Mouse (Mus musculus) neutrophil, adult 83 days (primary cell): ENCODE results near the gene Mmp13. TPM values are rescaled to one million over a fixed set of nuclear protein-coding genes. Genes with fewer than 3 reads are reported as not detected.

ENCODE experiments used
- total RNA-seq, 2 experiments: library from RNA; stranded (reverse); gene quantifications; one replicate each; pipeline ENCODE4 v1.2.4; 2023

Mmp13 gene
- under 1 TPM in 1 of 2 experiments, not detected in 1; 0.28 TPM for total RNA-seq

GRCm38 (mm10) chr9:7272214-7272613, at the start of gene Mmp13:
Mmp13 (plus strand) TSS chr9:7272514.

Other genes with a start within 250 kb of the Mmp13 start
- gene Dync2h1, start 88.1 kb upstream of the Mmp13 start, total RNA-seq = 1 to 10 TPM; 3.2 to 3.7 TPM
- 10 to 100 TPM; 28.9 to 37.0 TPM for gene Dcun1d5, start 88.0 kb upstream of the Mmp13 start, total RNA-seq
- under 1 TPM in 1 of 2 experiments, not detected in 1; 0.29 TPM for gene Mmp12, start 71.9 kb downstream of the Mmp13 start, total RNA-seq
- gene Mmp1b, start 115.5 kb downstream of the Mmp13 start, total RNA-seq = not detected
- gene Mmp3, start 173.3 kb downstream of the Mmp13 start, total RNA-seq = not detected
- not detected for gene Mmp10, start 229.8 kb downstream of the Mmp13 start, total RNA-seq